Mouse (Mus musculus) hindbrain, embryonic 14.5 days (tissue): Measurements from ENCODE around the gene Usp19. TPM values are rescaled to one million over a fixed set of nuclear protein-coding genes. Genes with fewer than 3 reads are reported as not detected.
A peak's percentile ranks its signal among the peaks of the same experiment; 100 is the strongest.

Source experiments
- ATAC-seq: fragments of 200-750 bp; cut with Nextera tagmentation; 2 replicates; pipeline ENCODE4 v1.8.0; 2017; ENCODE audit warnings: moderate number of reproducible peaks, mild to moderate bottlenecking, moderate TSS enrichment, moderate library complexity; ENCODE audit not compliant: low FRiP score
- DNase-seq: peaks from one replicate; pipeline ENCODE4 v3.0.0-alpha.2; 2015; ENCODE audit warnings: low spot score
- H3K27ac ChIP-seq: fragments of 300-500 bp; sonication (generic); 2 replicates; pipeline ENCODE4 v1.5.1; 2014; ENCODE audit warnings: mild to moderate bottlenecking, moderate library complexity
- H3K27me3 ChIP-seq: fragments of 300-500 bp; sonication (generic); 2 replicates; pipeline ENCODE4 v1.6.1; 2014; ENCODE audit warnings: mild to moderate bottlenecking, low read length, mixed read lengths; ENCODE audit not compliant: control insufficient read depth, insufficient read depth
- H3K36me3 ChIP-seq: fragments of 300-500 bp; sonication (generic); replicated peaks from 2 replicates; pipeline ENCODE4 v1.6.1; 2014; ENCODE audit not compliant: control insufficient read depth, insufficient read depth
- H3K4me1 ChIP-seq: fragments of 300-500 bp; sonication (generic); replicated peaks from 2 replicates; pipeline ENCODE4 v1.6.1; 2014; ENCODE audit warnings: antibody characterized with exemption, low read length, mixed read lengths; ENCODE audit not compliant: control insufficient read depth, insufficient read depth
- H3K4me2 ChIP-seq: fragments of 300-500 bp; sonication (generic); replicated peaks from 2 replicates; pipeline ENCODE4 v1.6.1; 2014; ENCODE audit warnings: mild to moderate bottlenecking, moderate library complexity
- H3K4me3 ChIP-seq: fragments of 300-500 bp; sonication (generic); replicated peaks from 2 replicates; pipeline ENCODE4 v1.5.1; 2014; ENCODE audit warnings: mild to moderate bottlenecking, low read length
- H3K9ac ChIP-seq: fragments of 300-500 bp; sonication (generic); 2 replicates; pipeline ENCODE4 v1.6.1; 2014
- H3K9me3 ChIP-seq: fragments of 300-500 bp; sonication (generic); 2 replicates; pipeline ENCODE4 v1.6.1; 2016; ENCODE audit warnings: low read length; ENCODE audit not compliant: control insufficient read depth
- WGBS: fragments of 180-500 bp; shearing (Covaris S2); extraction: QIAGEN DNeasy Blood & Tissue Kit; methylation state at CpG from one replicate; pipeline ENCODE4 v1.1.7; 2014; 5-methylcytosine and 5-hydroxymethylcytosine counted together
- polyA plus RNA-seq: library from polyadenylated mRNA; unstranded; fragments of >200 nt; fragmentation: Nextera tagmentation; extraction: Ambion mirVana; gene quantifications from 2 replicates; pipeline ENCODE4 v1.2.1, GENCODE M21; 2014

Usp19 gene
- polyA plus RNA-seq, 1 experiment from 2014 or later: 69.7 TPM

DNA sequence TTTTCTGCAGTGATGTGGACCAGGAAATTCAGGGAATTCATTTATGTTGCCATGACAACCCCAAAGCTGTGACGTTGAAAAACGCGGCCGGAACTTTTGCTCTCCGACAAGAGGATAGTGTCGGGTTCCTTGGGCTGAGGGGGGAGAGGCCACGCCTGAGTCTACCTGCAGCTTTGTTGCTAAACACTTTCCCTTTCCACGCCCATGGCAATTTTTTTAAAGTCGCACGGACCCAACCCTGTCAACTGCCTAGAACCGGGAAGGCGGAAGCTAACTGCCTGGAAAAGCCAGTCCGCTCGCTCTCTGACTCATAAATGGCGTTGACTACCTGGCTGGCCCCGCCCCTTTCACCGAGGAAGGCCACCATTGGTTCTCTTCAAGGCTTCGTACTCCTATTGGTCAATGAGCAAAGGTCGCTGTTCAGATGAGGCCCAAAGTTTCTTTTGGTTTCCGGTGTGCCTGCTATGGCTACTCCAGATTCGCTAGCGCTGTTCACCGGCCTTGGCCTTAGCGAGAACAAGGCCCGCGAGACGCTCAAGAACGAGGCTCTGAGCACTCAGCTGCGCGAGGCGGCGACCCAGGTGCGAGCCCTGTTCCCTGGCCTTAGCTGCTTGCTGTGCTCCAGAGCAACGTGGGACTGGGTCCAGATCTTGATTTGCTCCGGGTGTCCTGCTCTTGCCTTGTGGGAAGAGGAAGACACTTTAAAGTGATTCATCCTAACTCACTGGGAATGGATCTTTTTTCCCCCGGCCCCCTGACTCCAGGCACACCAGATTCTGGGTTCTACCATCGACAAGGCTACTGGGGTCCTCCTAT is 17.4 kb downstream of the Usp19 start, which contains the start of gene Qars:
Qars (plus strand) TSS at position 88 of the 816 bp plus-strand sequence.
- Histone ChIP-seq H3K36me3 (peaks cover 41% of the 10 kb centered on the region), H3K9ac (peak within 1 kb of the TSS; percentile 70), H3K27ac (peak within 1 kb of the TSS; percentile 76), H3K4me3 (peak within 1 kb of the TSS; percentile 72), H3K9me3 (no peaks in the 10 kb centered on the region), H3K4me1 (peaks cover 13% of the 10 kb centered on the region), H3K27me3 (no peaks in the 10 kb centered on the region), H3K4me2 (peak within 1 kb of the TSS; percentile 96)
- peak; percentile 93 for DNase-seq
- ATAC-seq: peak; percentile 97
- under 1% methylated on average over 37 of the region's 37 CpGs for WGBS

DNA sequence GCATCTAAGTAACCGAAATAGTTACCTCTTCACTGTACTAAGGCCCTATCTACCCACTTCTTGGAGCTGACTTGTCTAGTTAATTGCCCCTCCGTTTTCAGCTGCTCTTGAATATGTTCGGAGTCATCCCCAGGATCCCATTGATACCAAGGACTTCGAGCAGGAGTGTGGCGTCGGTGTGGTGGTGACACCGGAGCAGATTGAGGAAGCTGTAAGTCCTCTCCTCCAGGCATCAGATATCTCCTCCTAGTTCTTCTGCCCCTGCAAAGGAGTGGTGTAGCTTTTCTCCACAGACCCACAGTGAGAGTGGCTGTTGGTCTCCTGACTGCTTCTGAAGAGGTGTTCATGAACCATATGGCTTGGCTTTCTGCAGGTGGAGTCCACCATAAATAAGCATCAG is 18.4 kb downstream of the Usp19 start:
- ATAC-seq (no peak), DNase-seq (no peak)
- H3K4me3 ChIP-seq: peak overlapping the region; percentile 72
- no peaks in the 10 kb centered on the region for H3K27me3 ChIP-seq
- peak overlapping the region; percentile 70; the same call in 1 of the 2 replicates for H3K9ac ChIP-seq
- H3K9me3 ChIP-seq: no peaks in the 10 kb centered on the region
- peaks cover 13% of the 10 kb centered on the region for H3K4me1 ChIP-seq
- no peak overlapping the region for H3K27ac ChIP-seq
- H3K4me2 ChIP-seq: peak overlapping the region; percentile 96
- 89% methylated on average over 7 of the region's 7 CpGs for WGBS
- peaks cover 43% of the 10 kb centered on the region for H3K36me3 ChIP-seq

DNA sequence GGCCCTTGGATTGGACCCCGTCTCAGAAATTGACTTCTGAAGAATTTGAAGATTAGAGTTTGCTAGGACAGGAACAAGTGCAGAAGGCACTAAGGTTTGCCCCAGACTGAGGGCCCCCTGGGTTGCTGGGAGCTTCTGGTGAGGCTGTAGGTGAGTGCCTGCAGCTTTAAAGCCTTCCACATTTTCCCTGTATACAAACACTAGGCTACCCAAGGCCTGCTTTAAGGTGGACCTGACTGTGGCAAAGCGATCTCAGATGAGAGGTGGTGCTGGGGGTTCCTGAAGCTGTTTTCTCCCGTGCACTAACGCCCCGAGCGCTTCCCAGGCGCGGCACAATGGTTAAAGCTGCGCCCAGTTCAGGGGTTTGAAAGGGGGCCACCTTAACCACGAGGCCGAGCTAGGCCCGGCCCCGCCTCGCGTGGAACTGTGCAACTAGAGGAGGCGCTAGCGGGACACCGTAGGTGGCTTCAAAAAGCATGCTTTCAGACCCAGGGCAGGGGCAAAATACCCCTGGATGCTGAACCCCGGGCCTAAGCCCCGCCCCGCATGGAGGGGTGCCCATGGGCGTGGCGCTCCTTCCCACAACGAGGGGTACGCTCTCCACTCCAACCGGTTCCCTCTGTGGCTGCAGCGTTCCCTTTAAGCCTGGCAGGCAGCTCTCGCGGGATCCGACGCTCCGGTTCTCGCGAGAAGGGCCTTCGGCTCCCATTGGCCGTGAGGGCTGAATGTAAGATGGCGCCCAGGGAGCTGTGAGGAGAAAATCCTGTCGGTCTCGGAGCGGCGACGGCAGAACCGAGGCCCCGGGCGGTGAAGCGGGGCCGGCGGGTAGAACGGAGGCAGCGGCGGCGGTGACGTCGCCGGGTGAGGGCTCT is 26.2 kb downstream of the Usp19 start, which contains the start of gene Qrich1:
Qrich1 (plus strand) TSS at position 427 of the 872 bp plus-strand sequence.
- Histone ChIP-seq H3K36me3 (peaks cover 50% of the 10 kb centered on the region), H3K9ac (peak within 1 kb of the TSS; percentile 86), H3K4me2 (peak within 1 kb of the TSS; percentile 67), H3K27me3 (no peaks in the 10 kb centered on the region), H3K9me3 (no peaks in the 10 kb centered on the region), H3K27ac (peak within 1 kb of the TSS; percentile 98), H3K4me1 (peaks cover 21% of the 10 kb centered on the region), H3K4me3 (peak within 1 kb of the TSS; percentile 95)
- 1% methylated on average over 52 of the region's 55 CpGs for WGBS
- DNase-seq: peak; percentile 97
- ATAC-seq: peak; percentile 96

DNA sequence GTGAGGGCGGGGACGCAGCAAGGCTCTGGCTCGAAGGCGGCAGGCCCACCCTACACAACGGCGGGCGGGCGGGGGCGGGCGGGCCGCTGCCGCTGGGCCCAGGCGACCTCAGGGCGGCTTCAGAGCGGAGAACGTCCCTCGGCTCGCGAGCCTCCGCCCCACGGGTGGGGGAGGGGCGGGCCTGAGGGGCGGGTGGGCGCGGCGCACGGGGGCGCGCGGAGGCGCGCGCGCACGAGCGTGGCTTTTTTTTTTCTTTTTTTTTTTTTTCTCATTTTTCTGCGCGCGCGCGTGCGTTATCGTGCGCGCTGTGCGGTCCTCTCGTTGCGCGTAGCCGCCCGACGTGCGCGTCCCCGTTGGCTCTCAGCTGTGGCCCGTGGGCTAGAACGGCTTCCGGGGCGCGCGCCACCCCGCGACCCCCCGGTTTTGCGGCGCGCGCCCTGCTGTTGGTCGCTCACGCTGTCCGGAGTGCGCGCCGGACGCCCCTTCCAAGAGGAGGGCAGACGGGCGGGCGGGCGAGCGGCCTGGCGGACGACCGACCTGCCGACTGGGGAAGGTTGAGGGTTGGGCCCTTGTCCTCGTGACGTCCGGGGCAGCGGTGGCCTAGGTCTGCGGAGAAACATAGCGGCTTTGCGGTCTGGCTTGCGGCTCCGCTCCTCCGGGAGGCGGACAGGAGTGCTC is 27.0 kb downstream of the Usp19 start:
- ATAC-seq: peak; percentile 79
- peak overlapping the region; percentile 67 for H3K4me2 ChIP-seq
- H3K9me3 ChIP-seq: no peaks in the 10 kb centered on the region
- H3K27ac ChIP-seq: peak overlapping the region; percentile 98
- H3K4me1 ChIP-seq: peaks cover 21% of the 10 kb centered on the region
- WGBS: under 1% methylated on average over 82 of the region's 95 CpGs
- no peaks in the 10 kb centered on the region for H3K27me3 ChIP-seq
- H3K4me3 ChIP-seq: peak overlapping the region; percentile 95
- DNase-seq: peak; percentile 91
- peaks cover 42% of the 10 kb centered on the region for H3K36me3 ChIP-seq
- peak overlapping the region; percentile 86 for H3K9ac ChIP-seq

DNA sequence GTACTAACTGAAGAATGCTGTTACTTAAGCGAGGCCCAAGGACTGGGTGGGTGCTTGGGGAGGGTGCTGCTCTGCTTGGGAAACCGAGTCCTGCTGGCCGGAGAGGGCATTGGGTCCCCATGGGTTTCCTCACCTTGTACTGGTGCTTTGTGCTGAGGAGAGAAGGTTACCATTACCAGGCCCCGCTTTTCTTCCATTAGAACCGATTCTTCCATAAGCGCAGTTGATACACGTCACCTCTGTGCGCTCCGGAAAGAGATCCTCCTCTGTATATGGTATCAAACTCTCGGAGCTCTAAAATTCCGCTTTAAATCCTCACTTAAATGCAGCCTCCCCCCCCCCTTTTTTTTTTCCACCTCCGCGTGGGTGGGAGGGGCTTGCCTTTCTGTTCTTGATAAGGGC is 27.5 kb downstream of the Usp19 start:
- Histone ChIP-seq H3K4me2 (peak overlapping the region; percentile 67), H3K4me3 (peak overlapping the region; percentile 95), H3K4me1 (peaks cover 21% of the 10 kb centered on the region), H3K27me3 (no peaks in the 10 kb centered on the region), H3K9me3 (no peaks in the 10 kb centered on the region), H3K27ac (peak overlapping the region; percentile 98), H3K9ac (peak overlapping the region; percentile 86), H3K36me3 (peaks cover 37% of the 10 kb centered on the region)
- under 1% methylated on average over 13 of the region's 13 CpGs for WGBS
- peak; percentile 52 for DNase-seq
- ATAC-seq: peak; percentile 3

DNA sequence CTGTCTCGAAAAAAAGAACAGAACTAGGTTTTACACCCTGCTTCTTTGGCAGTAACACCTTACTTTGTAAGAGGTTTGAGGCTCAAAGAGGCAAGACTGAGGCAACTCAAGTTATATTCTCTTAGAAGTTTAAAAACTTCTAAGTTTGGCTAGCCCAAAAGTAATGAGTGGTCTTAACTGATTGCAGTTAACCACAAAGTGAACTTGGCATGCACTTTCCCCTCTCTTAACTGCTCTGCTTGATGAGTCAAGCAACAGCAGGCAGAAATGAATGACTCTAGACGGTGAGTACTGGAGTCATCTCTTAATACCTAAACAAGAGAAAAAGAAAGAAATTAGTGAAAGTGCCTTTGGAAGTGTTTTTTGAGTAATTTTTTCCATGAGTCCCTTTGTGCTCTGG is 31.2 kb downstream of the Usp19 start:
- no peak for DNase-seq
- no peaks in the 10 kb centered on the region for H3K27me3 ChIP-seq
- H3K4me3 ChIP-seq: no peak overlapping the region
- H3K4me2 ChIP-seq: no peak overlapping the region
- no peak overlapping the region for H3K9ac ChIP-seq
- no peak overlapping the region for H3K27ac ChIP-seq
- no peak for ATAC-seq
- H3K4me1 ChIP-seq: peaks cover 15% of the 10 kb centered on the region
- WGBS: 84% methylated on average over 2 of the region's 2 CpGs
- H3K36me3 ChIP-seq: peaks cover 18% of the 10 kb centered on the region
- H3K9me3 ChIP-seq: no peaks in the 10 kb centered on the region

DNA sequence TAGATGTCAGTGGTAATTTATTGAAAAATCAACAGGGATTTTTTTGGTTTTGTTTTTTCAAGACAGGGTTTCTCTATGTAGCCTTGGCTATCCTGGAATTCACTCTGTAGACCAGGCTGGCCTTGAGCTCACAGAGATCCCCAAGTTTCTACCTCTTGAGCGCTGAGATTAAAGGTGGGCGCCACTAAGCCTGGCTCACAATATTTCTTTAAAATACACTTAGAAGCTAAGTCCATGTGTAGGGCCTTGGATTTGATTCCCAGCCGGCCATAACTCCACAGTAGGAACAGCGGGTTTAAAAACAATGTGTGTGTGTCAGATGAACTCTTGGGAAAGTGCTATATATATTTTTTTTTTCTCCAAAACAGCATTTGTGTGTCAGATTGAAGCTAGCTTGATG is 32.9 kb downstream of the Usp19 start:
- Histone ChIP-seq H3K27me3 (no peaks in the 10 kb centered on the region), H3K36me3 (peaks cover 21% of the 10 kb centered on the region), H3K9ac (no peak overlapping the region), H3K4me2 (no peak overlapping the region), H3K27ac (no peak overlapping the region), H3K4me3 (no peak overlapping the region), H3K9me3 (no peaks in the 10 kb centered on the region), H3K4me1 (peaks cover 15% of the 10 kb centered on the region)
- no peak for ATAC-seq
- no peak for DNase-seq
- WGBS: over 99% methylated on average over 4 of the region's 4 CpGs

DNA sequence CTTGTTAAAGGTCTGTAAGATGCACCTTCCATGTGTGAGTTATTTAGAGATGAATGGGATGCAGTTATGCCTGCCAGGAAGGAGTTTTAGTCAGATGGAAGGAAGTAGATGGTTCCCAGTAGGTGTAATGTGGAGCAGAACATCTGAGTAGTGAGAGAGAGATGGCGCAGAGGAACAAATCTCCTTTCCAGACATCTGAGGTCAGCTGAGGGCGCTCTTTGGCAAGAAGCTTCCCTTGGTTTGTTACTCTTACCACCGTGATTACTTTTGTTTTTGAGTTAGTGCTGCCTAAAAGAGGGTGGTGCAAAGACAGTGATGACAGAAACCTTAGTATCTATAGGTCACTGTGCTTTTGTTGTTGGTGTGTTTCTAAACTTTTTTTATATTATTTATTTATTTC is 35.0 kb downstream of the Usp19 start:
- Histone ChIP-seq H3K27ac (no peak overlapping the region), H3K4me2 (no peak overlapping the region), H3K9me3 (no peaks in the 10 kb centered on the region), H3K4me3 (no peak overlapping the region), H3K9ac (no peak overlapping the region), H3K36me3 (peaks cover 34% of the 10 kb centered on the region), H3K4me1 (no peaks in the 10 kb centered on the region), H3K27me3 (no peaks in the 10 kb centered on the region)
- no peak for ATAC-seq
- DNase-seq: no peak
- WGBS: 89% methylated on average over 3 of the region's 3 CpGs
